Mouse (Mus musculus) c-Kit-positive CD71-negative TER-119-negative erythroid progenitor cells, embryonic 14.5 days (primary cell): ENCODE results near the gene Olfr1418.

ENCODE experiments used
- DNase-seq: peaks from one replicate; pipeline ENCODE4 v3.0.0-alpha.2; 2013; ENCODE audit warnings: low read depth

Gene Olfr1418

DNA sequence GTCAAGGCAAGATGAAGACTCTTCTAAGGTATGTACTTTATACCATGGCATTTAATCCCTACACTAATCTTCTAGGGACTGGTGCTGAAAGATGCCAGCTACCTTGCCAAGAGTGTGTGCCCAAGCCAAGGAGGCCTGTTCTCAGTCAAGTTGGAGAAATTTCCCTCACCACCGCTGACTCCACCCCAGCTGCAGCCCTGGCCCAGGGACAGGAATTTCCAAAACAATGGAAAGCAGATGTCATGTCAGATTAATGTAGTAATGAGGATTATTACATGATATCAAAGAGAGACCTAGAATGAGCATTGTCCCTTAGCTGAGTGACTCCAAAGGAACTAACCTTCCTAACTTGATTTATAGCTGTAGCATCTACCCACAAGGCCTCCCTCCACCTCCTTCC is 50.0 kb downstream of the Olfr1418 start:
- no peak for DNase-seq

DNA sequence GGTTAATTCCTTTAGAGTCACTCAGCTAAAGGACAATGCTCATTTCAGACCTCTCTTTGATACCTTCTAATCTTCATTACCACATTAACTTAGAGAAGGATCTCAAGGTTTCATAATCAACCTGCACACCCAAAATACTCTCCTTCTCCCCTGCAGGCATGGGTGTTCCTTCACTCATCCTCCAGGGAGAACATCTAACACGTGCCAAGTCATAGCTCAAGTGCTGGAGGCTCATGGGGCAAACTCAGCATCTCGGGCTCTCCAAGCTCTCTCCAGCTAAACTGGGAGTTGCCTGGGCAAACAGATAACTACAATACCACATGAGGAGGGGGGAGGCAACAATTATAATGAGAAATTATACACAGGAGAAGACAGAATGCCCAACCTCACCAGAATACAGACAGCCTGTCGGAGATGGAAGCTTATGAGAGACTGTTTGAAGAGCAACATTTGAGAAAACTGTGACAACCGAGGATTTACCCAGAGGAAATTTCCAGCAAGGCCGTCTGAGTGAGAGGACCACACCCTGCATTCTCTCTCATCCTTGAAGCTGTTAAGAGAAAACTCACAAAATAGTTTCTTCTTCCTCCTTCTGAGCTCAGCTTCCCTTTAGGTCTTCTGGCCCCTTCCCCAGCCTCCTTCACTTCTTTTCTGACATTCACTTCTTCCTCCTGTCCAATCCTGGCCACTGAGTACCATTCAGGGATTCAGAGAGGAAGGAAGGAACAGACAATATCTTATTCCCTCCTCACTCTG is 50.7 kb downstream of the Olfr1418 start:
- no peak for DNase-seq

DNA sequence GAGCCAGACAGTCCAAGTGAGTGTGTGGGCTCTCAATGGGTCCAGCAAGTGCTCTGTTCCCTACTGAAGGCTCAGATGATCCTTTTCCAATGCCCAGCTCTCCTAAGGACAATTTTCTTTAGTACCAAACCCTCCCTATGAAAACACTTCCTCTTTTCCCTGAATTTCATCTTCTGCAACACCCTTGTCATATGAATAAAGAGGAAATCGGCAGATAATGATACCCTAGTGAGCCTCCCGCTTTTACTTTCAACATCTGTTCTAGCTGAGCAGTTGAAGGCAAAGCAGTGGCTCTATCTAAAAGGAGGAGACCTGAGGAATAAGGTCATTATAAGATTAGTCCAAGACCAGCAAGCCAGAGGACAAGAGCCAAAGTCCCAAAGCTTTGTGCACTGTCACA is 52.4 kb downstream of the Olfr1418 start:
- no peak for DNase-seq

DNA sequence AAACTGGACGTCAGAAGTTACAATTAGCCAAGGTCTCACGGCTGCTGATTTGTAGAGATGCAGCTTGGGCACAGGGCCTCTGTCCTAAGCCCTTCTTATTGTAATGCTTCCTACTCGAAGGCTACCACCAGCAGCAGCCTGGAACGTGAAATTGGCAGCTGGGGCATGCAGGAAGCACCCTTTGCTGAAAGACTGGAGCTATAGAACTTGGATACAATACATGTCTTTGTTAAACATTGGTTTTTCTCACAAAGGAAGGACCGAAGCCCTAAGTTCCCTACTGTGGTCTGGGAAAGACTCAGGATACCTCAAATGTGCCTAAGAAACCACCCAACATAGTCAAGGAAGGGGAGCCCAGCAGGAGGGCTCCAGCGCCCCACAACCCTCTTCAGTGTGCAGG is 53.0 kb downstream of the Olfr1418 start:
- DNase-seq = no peak

DNA sequence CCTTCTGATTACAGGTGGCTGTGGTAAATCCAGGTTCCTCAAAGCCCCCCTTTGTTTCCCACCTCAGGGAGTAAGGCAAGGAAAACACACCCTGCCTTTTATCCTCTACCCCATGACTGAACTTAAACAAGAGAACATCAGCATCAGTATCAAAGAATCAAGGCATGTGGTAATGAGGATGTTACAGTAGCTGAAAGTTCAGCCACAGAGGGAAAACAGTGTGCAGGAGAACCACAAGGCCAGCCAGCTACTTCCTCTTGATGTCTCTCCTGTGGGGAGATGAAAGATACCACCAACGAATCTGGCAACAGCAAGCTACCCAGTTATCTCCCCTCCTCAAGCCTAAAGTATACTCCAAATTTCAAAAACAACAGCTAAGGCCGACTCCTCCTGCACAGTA is 53.6 kb downstream of the Olfr1418 start:
- DNase-seq = no peak

DNA sequence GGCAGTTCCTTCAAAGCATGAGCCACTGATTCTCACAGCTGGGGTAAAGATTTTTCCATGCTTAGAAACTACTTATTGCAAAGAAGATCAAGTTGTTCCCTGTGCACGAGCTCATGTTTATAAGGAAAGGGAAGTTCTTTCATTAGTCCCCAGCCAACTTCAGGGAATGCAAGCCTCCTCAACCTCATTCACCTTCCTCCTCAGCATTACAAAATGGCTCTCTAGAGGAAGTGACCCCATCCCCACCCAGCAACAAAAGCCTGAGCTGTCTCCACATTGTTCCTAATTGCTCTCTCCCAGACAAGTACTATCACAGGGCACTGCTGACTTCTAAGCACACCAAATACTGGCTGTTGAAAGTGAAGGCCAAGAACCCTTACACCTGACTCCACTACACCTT is 56.4 kb downstream of the Olfr1418 start:
- DNase-seq = no peak
